ENCODE assay signal across 12 mouse cellular contexts in genomic region chr4:108018961-108019921, GRCm38 (mm10). TPM values are rescaled to one million over a fixed set of nuclear protein-coding genes. Genes with fewer than 3 reads are reported as not detected.
A peak's percentile ranks its signal among the peaks of the same experiment; 100 is the strongest.
DNase-seq lines count a peak whose midpoint lies in the region; ATAC-seq lines count a peak whose summit lies in the region.
"Had no signal": no experiment of that assay in that cellular context is flagged by ENCODE, and none has a peak within 500 bp of the region (broad histone marks: within the 10 kb centered on the region; RNA-seq: fewer than 3 reads in every experiment).

No protein-coding gene starts in this region.

- peaks cover 20% of the 10 kb centered on the region for H3K4me1 ChIP-seq in limb, embryonic 12.5 days (replicated peaks)
- peaks cover 27% of the 10 kb centered on the region for H3K4me1 ChIP-seq in limb, embryonic 10.5 days
- H3K4me1 ChIP-seq in embryonic facial prominence, embryonic 14.5 days (ENCODE audit: control insufficient read depth, insufficient read depth, low read length): no peaks in the 10 kb centered on the region
- 0 out of 2 replicates have a peak, but pooled peaks cover 2% of the 10 kb centered on the region for H3K4me1 ChIP-seq in midbrain, embryonic 14.5 days (ENCODE audit: control insufficient read depth, insufficient read depth, low read length)

- H3K9me3 ChIP-seq in limb, embryonic 12.5 days: no peaks in the 10 kb centered on the region
- H3K9me3 ChIP-seq in limb, embryonic 10.5 days (replicated peaks): no peaks in the 10 kb centered on the region
- no peaks in the 10 kb centered on the region for H3K9me3 ChIP-seq in embryonic facial prominence, embryonic 14.5 days (ENCODE audit: control insufficient read depth, low read length)
- no peaks in the 10 kb centered on the region for H3K9me3 ChIP-seq in midbrain, embryonic 14.5 days (ENCODE audit: control insufficient read depth, low read length)
- H3K9me3 ChIP-seq: limb, embryonic 15.5 days had no signal

- no peaks in the 10 kb centered on the region; the same call in 1 of the 2 replicates for H3K27me3 ChIP-seq in limb, embryonic 12.5 days
- H3K27me3 ChIP-seq in limb, embryonic 10.5 days (ENCODE audit: low read depth, poor library complexity, severe bottlenecking): no peaks in the 10 kb centered on the region
- no peaks in the 10 kb centered on the region for H3K27me3 ChIP-seq in embryonic facial prominence, embryonic 14.5 days (replicated peaks; ENCODE audit: control insufficient read depth, insufficient read depth, low read length)
- H3K27me3 ChIP-seq in midbrain, embryonic 14.5 days (ENCODE audit: control insufficient read depth, insufficient read depth, low read length): no peaks in the 10 kb centered on the region
- H3K27me3 ChIP-seq: limb, embryonic 15.5 days had no signal

- H3K4me3 ChIP-seq in limb, embryonic 12.5 days (replicated peaks): no peak overlapping the region
- H3K4me3 ChIP-seq in limb, embryonic 10.5 days: no peak overlapping the region
- no peak overlapping the region for H3K4me3 ChIP-seq in embryonic facial prominence, embryonic 14.5 days (ENCODE audit: low read depth, low read length)
- no peak overlapping the region for H3K4me3 ChIP-seq in midbrain, embryonic 14.5 days (replicated peaks; ENCODE audit: low read depth, low read length)
- H3K4me3 ChIP-seq: limb, embryonic 15.5 days had no signal

- peak overlapping the region; percentile 17; the same call in 1 of the 2 replicates for H3K4me2 ChIP-seq in limb, embryonic 12.5 days
- H3K4me2 ChIP-seq in embryonic facial prominence, embryonic 14.5 days (ENCODE audit: low read depth, low read length): no peak overlapping the region
- H3K4me2 ChIP-seq in midbrain, embryonic 14.5 days (ENCODE audit: low read length): no peak overlapping the region
- H3K4me2 ChIP-seq: limb, embryonic 15.5 days had no signal

- WGBS in limb, embryonic 12.5 days: 52% methylated on average over 14 of the region's 14 CpGs
- 56% methylated on average over 14 of the region's 14 CpGs for WGBS in limb, embryonic 10.5 days
- WGBS in embryonic facial prominence, embryonic 14.5 days: 44% methylated on average over 14 of the region's 14 CpGs
- 48% methylated on average over 14 of the region's 14 CpGs for WGBS in midbrain, embryonic 14.5 days

- no peak overlapping the region for H3K9ac ChIP-seq in limb, embryonic 12.5 days (replicated peaks)
- H3K9ac ChIP-seq in embryonic facial prominence, embryonic 14.5 days (ENCODE audit: low read depth, low read length): no peak overlapping the region
- H3K9ac ChIP-seq in midbrain, embryonic 14.5 days (replicated peaks; ENCODE audit: low read length): no peak overlapping the region; the same call in 1 of the 2 replicates
- H3K9ac ChIP-seq: limb, embryonic 15.5 days had no signal

- DNase-seq in embryo, embryonic 11 days: peak; percentile 13
- DNase-seq in embryo, embryonic 10.5 days (ENCODE audit: low spot score): no peak
- DNase-seq in limb, embryonic 10.5 days (ENCODE audit: low spot score): no peak
- DNase-seq in embryonic facial prominence, embryonic 14.5 days (ENCODE audit: low spot score): peak; percentile 62
- peak; percentile 29 for DNase-seq in midbrain, embryonic 14.5 days
- DNase-seq in adrenal gland, postnatal 25 days: no peak
- DNase-seq in ovary, postnatal 14 days (ENCODE audit: low spot score): no peak
- DNase-seq: B cell, adult 2 months had no signal

- H3K36me3 ChIP-seq in limb, embryonic 12.5 days: no peaks in the 10 kb centered on the region
- no peaks in the 10 kb centered on the region for H3K36me3 ChIP-seq in limb, embryonic 10.5 days
- no peaks in the 10 kb centered on the region for H3K36me3 ChIP-seq in embryonic facial prominence, embryonic 14.5 days (ENCODE audit: control insufficient read depth, insufficient read depth, low read length)
- no peaks in the 10 kb centered on the region for H3K36me3 ChIP-seq in midbrain, embryonic 14.5 days (ENCODE audit: control insufficient read depth, insufficient read depth, low read length)
- H3K36me3 ChIP-seq: limb, embryonic 15.5 days had no signal

- no peak for ATAC-seq in limb, embryonic 12.5 days (ENCODE audit: insufficient number of reproducible peaks, insufficient read depth, low FRiP score, low TSS enrichment, low read depth)
- ATAC-seq in embryonic facial prominence, embryonic 14.5 days (ENCODE audit: low read depth): peak; percentile 76
- ATAC-seq in midbrain, embryonic 14.5 days (ENCODE audit: low FRiP score, low TSS enrichment): no peak

- H3K27ac ChIP-seq in limb, embryonic 12.5 days: no peak overlapping the region
- H3K27ac ChIP-seq in limb, embryonic 10.5 days: no peak overlapping the region
- no peak overlapping the region for H3K27ac ChIP-seq in embryonic facial prominence, embryonic 14.5 days (replicated peaks; ENCODE audit: low read depth, low read length)
- H3K27ac ChIP-seq in midbrain, embryonic 14.5 days (replicated peaks; ENCODE audit: low read depth, low read length): no peak overlapping the region
- H3K27ac ChIP-seq: limb, embryonic 15.5 days had no signal

RNA-seq across cellular contexts. Expression of gene Slc1a7, which starts 51.1 kb away (rescaled TPM):
- polyA plus RNA-seq in limb, embryonic 12.5 days (2016; fragmentation: Nextera tagmentation; extraction: Ambion mirVana): not detected in 2 replicates
- not detected in 2 replicates for polyA plus RNA-seq in limb, embryonic 10.5 days (2016; fragmentation: Nextera tagmentation; extraction: Ambion mirVana)
- 0.17 TPM in 1 of 2 replicates, not detected in the other for polyA plus RNA-seq in embryonic facial prominence, embryonic 14.5 days (2014; fragmentation: Nextera tagmentation; extraction: Ambion mirVana)
- polyA plus RNA-seq in midbrain, embryonic 14.5 days (2014; fragmentation: Nextera tagmentation; extraction: Ambion mirVana): not detected in 2 replicates
- 0.58 TPM in 1 of 2 replicates, not detected in the other for total RNA-seq in adrenal gland, postnatal 25 days (2021)
- total RNA-seq: megakaryocyte progenitor cell, adult 5-6 weeks had no signal
- polyA plus RNA-seq: stomach, embryonic 14.5 days had no signal

Comparison
In these comparisons a context has a peak if more than half of its experiments do, and no peak if none do; other contexts are left out.
1. DNase-seq: peak in embryo, embryonic 11 days (single experiment), embryonic facial prominence, embryonic 14.5 days (single experiment) and midbrain, embryonic 14.5 days (single experiment); none in embryo, embryonic 10.5 days (single experiment), limb, embryonic 10.5 days (single experiment), adrenal gland, postnatal 25 days (single experiment) and ovary, postnatal 14 days (single experiment).